In the genomic region with DNA sequence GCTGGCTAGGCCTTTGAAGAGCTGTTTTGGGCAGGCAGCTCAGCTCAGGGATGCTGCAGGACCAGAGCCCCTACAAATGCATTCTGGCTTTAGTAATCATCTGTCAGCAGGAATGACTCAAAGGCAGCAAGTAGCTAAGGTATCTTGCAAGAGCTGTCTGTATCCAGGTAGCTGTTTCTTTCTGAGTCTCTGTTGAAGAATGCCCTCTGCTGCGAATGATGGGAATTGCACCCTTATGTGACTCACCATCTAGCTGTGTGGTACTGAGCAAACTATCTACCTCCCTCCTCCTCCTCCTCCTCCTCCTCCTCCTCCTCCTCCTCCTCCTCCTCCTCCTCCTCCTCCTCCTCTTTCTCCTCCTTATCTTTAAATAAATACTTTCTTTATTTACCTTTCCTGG, we compare ENCODE assay signal across 10 mouse cellular contexts. TPM values are rescaled to one million over a fixed set of nuclear protein-coding genes. Genes with fewer than 3 reads are reported as not detected.
DNase-seq lines count a peak whose midpoint lies in the region; TF ChIP-seq lines count a peak whose summit lies in the region.
"Had no signal": no experiment of that assay in that cellular context is flagged by ENCODE, and none has a peak within 500 bp of the region (broad histone marks: within the 10 kb centered on the region; RNA-seq: fewer than 3 reads in every experiment).

No protein-coding gene starts in this region.

- no peak for TF ChIP-seq EP300 in ES-Bruce4 (IDR thresholded peaks at IDR 0.05; ENCODE audit: insufficient read depth, low read depth, low read length)

- H3K4me1 ChIP-seq in ES-Bruce4 (ENCODE audit: control insufficient read depth, insufficient read depth, low read length): no peaks in the 10 kb centered on the region
- H3K4me1 ChIP-seq: embryonic facial prominence, embryonic 15.5 days; neural tube, embryonic 12.5 days had no signal

- no peak for TF ChIP-seq POLR2A in ES-Bruce4 (IDR thresholded peaks at IDR 0.05; ENCODE audit: insufficient read depth, low read length)

- intact Hi-C loops in left cerebral cortex, postnatal 14 days (cut with DNase I): no loop called here
- intact Hi-C loops in left cerebral cortex, postnatal 10 days (cut with DNase I): no loop called here
- intact Hi-C loops in left cerebral cortex, postnatal 36 days (cut with DNase I): no loop called here

- no peaks in the 10 kb centered on the region for H3K27me3 ChIP-seq in ES-Bruce4 (ENCODE audit: control insufficient read depth, insufficient read depth, low read length, poor library complexity, severe bottlenecking)
- H3K27me3 ChIP-seq: embryonic facial prominence, embryonic 15.5 days; neural tube, embryonic 12.5 days had no signal

- H3K27ac ChIP-seq in ES-Bruce4 (ENCODE audit: insufficient read depth, low read length): no peak overlapping the region
- H3K27ac ChIP-seq: embryonic facial prominence, embryonic 15.5 days; neural tube, embryonic 12.5 days had no signal

- H3K4me3 ChIP-seq in ES-Bruce4 (ENCODE audit: low read depth, low read length): no peak overlapping the region
- H3K4me3 ChIP-seq: embryonic facial prominence, embryonic 15.5 days; neural tube, embryonic 12.5 days had no signal

- H3K36me3 ChIP-seq in ES-Bruce4 (ENCODE audit: control insufficient read depth, insufficient read depth, low read length, poor library complexity, severe bottlenecking): no peaks in the 10 kb centered on the region
- H3K36me3 ChIP-seq: embryonic facial prominence, embryonic 15.5 days; neural tube, embryonic 12.5 days had no signal

- H3K9ac ChIP-seq in ES-Bruce4 (ENCODE audit: low read depth, poor library complexity, severe bottlenecking): no peak overlapping the region
- H3K9ac ChIP-seq: embryonic facial prominence, embryonic 15.5 days; neural tube, embryonic 12.5 days had no signal

- peak; percentile 11 for TF ChIP-seq CTCF in ES-Bruce4 (IDR thresholded peaks at IDR 0.05; ENCODE audit: low read depth, low read length)

- H3K9me3 ChIP-seq in ES-Bruce4 (replicated peaks; ENCODE audit: control insufficient read depth, insufficient read depth, low read length, poor library complexity, severe bottlenecking): no peaks in the 10 kb centered on the region
- H3K9me3 ChIP-seq: embryonic facial prominence, embryonic 15.5 days; neural tube, embryonic 12.5 days had no signal

- DNase-seq in left cerebral cortex, postnatal 14 days (ENCODE audit: low spot score in 2 of 2): peak; percentile 26 to 37
- no peak for DNase-seq in left cerebral cortex, postnatal 10 days (ENCODE audit: extremely low spot score in 1 of 2, low spot score in 2 of 2)
- DNase-seq in brain, adult 2 months (ENCODE audit: low read depth, low spot score): peak; percentile 10
- peak; percentile 7 for DNase-seq in retina, embryonic 14.5 days (ENCODE audit: low spot score)
- no peak for DNase-seq in ovary, postnatal 14 days (ENCODE audit: low spot score)
- no peak for DNase-seq in left cerebral cortex, postnatal 36 days (ENCODE audit: low spot score in 2 of 2)

RNA-seq across cellular contexts. Expression of a gene that starts 3.6 kb away (rescaled TPM):
- not detected for total RNA-seq in left cerebral cortex, postnatal 14 days (2021)
- not detected for total RNA-seq in left cerebral cortex, postnatal 10 days (2021)
- not detected in 2 replicates for polyA plus RNA-seq in ES-Bruce4 (2011; ENCODE audit: insufficient read depth, insufficient read length, low read depth, missing spikeins)
- total RNA-seq in left cerebral cortex, postnatal 36 days (2021): not detected
- polyA plus RNA-seq: kidney, embryonic 14.5 days; neural tube, embryonic 12.5 days had no signal

RNA-seq across cellular contexts. Expression of a gene that starts 42.1 kb away (rescaled TPM):
- under 1 TPM in 1 of 2 experiments, not detected in 1; 0.11 TPM for total RNA-seq in left cerebral cortex, postnatal 14 days (2021)
- total RNA-seq in left cerebral cortex, postnatal 10 days (2021): under 1 TPM; 0.22 to 0.39 TPM
- not detected in 2 replicates for polyA plus RNA-seq in ES-Bruce4 (2011; ENCODE audit: insufficient read depth, insufficient read length, low read depth, missing spikeins)
- not detected for total RNA-seq in left cerebral cortex, postnatal 36 days (2021)
- polyA plus RNA-seq: kidney, embryonic 14.5 days; neural tube, embryonic 12.5 days had no signal

RNA-seq across cellular contexts. Expression of a gene that starts 51.8 kb away (rescaled TPM):
- not detected for total RNA-seq in left cerebral cortex, postnatal 14 days (2021)
- not detected for total RNA-seq in left cerebral cortex, postnatal 10 days (2021)
- polyA plus RNA-seq in ES-Bruce4 (2011; ENCODE audit: insufficient read depth, insufficient read length, low read depth, missing spikeins): not detected in 2 replicates
- total RNA-seq in left cerebral cortex, postnatal 36 days (2021): not detected
- polyA plus RNA-seq: kidney, embryonic 14.5 days; neural tube, embryonic 12.5 days had no signal

Comparison
In these comparisons a context has a peak if more than half of its experiments do, and no peak if none do; other contexts are left out.
1. DNase-seq: peak in left cerebral cortex, postnatal 14 days (2 of 2), brain, adult 2 months (single experiment) and retina, embryonic 14.5 days (single experiment); none in left cerebral cortex, postnatal 10 days (0 of 2), ovary, postnatal 14 days (single experiment) and left cerebral cortex, postnatal 36 days (0 of 2).